Mouse (Mus musculus) heart, embryonic 11.5 days (tissue): Measurements from ENCODE around the gene Pstpip1. TPM values are rescaled to one million over a fixed set of nuclear protein-coding genes. Genes with fewer than 3 reads are reported as not detected.
A peak's percentile ranks its signal among the peaks of the same experiment; 100 is the strongest.

Source experiments
- ATAC-seq: fragments of 200-750 bp; cut with Nextera tagmentation; replicated peaks from 2 replicates; pipeline ENCODE4 v1.8.0; 2017; ENCODE audit warnings: moderate library complexity; ENCODE audit not compliant: insufficient number of reproducible peaks, low FRiP score, low TSS enrichment
- H3K27ac ChIP-seq: fragments of 300-500 bp; sonication (generic); 2 replicates; pipeline ENCODE4 v1.5.1; 2014; ENCODE audit warnings: mild to moderate bottlenecking, low read depth, low read length
- H3K27me3 ChIP-seq: fragments of 300-500 bp; sonication (generic); 2 replicates; pipeline ENCODE4 v1.6.1; 2014; ENCODE audit warnings: mild to moderate bottlenecking, low read length, mixed read lengths; ENCODE audit not compliant: control insufficient read depth, insufficient read depth
- H3K36me3 ChIP-seq: fragments of 300-500 bp; sonication (generic); 2 replicates; pipeline ENCODE4 v1.6.1; 2014; ENCODE audit warnings: mild to moderate bottlenecking, low read length, moderate library complexity, mixed read lengths; ENCODE audit not compliant: control insufficient read depth, insufficient read depth
- H3K4me1 ChIP-seq: fragments of 300-500 bp; sonication (generic); 2 replicates; pipeline ENCODE4 v1.6.1; 2014; ENCODE audit warnings: low read length; ENCODE audit not compliant: control insufficient read depth, insufficient read depth
- H3K4me2 ChIP-seq: fragments of 300-500 bp; sonication (generic); 2 replicates; pipeline ENCODE4 v1.6.1; 2014; ENCODE audit warnings: mild to moderate bottlenecking, moderate library complexity
- H3K4me3 ChIP-seq: fragments of 300-500 bp; sonication (generic); 2 replicates; pipeline ENCODE4 v1.5.1; 2014; ENCODE audit warnings: low read depth, low read length
- H3K9ac ChIP-seq: fragments of 300-500 bp; sonication (generic); 2 replicates; pipeline ENCODE4 v1.6.1; 2014; ENCODE audit warnings: mild to moderate bottlenecking, low read depth, low read length, moderate library complexity
- H3K9me3 ChIP-seq: fragments of 300-500 bp; sonication (generic); replicated peaks from 2 replicates; pipeline ENCODE4 v1.6.1; 2016; ENCODE audit warnings: low read length; ENCODE audit not compliant: control insufficient read depth
- WGBS: fragments of 180-500 bp; shearing (Covaris S2); extraction: QIAGEN DNeasy Blood & Tissue Kit; methylation state at CpG from one replicate; pipeline ENCODE4 v1.1.7; 2014; ENCODE audit not compliant: insufficient replicate concordance; 5-methylcytosine and 5-hydroxymethylcytosine counted together
- polyA plus RNA-seq: library from polyadenylated mRNA; unstranded; fragments of >200 nt; fragmentation: Nextera tagmentation; extraction: Ambion mirVana; gene quantifications from 2 replicates; pipeline ENCODE4 v1.2.1, GENCODE M21; 2014

Pstpip1 gene
- polyA plus RNA-seq, 1 experiment from 2014 or later, result 0.39 TPM

DNA sequence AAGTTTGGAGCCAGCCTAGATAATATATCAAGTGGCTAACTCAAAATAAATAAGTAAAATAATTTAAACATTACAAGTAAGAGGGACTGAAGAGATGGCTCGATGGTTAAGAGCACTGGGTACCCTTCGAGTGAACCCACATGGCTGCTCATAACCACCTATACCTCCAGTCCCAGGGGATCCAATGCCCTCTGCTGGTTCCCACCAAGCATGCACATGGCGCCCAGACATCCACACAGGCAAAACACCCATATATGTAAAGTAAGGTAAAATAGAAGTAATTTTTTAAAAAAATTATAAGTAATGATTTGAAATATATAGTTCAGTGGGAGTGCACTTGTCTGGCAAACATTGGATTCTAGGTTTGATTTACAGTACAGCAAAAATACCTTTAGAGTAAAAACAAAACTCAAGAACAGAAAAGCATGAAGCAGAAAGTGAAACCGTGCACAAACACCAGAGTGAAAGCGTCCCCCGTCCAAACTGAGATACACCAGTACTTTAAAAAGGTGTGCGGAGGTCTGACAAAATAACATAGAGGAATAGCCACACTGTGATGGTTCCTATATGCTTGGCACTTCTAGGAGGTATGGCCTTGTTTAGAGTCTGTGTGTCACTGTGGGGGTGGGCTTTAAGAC lies 54.7 kb downstream of the Pstpip1 start:
- Histone ChIP-seq H3K36me3 (peaks cover 21% of the 10 kb centered on the region), H3K27ac (no peak overlapping the region), H3K9me3 (no peaks in the 10 kb centered on the region), H3K4me3 (no peak overlapping the region), H3K4me1 (0 out of 2 replicates have a peak, but pooled peaks cover 4% of the 10 kb centered on the region), H3K27me3 (no peaks in the 10 kb centered on the region), H3K4me2 (no peak overlapping the region), H3K9ac (no peak overlapping the region)
- ATAC-seq, result no peak
- 87% methylated on average over 7 of the region's 7 CpGs for WGBS

DNA sequence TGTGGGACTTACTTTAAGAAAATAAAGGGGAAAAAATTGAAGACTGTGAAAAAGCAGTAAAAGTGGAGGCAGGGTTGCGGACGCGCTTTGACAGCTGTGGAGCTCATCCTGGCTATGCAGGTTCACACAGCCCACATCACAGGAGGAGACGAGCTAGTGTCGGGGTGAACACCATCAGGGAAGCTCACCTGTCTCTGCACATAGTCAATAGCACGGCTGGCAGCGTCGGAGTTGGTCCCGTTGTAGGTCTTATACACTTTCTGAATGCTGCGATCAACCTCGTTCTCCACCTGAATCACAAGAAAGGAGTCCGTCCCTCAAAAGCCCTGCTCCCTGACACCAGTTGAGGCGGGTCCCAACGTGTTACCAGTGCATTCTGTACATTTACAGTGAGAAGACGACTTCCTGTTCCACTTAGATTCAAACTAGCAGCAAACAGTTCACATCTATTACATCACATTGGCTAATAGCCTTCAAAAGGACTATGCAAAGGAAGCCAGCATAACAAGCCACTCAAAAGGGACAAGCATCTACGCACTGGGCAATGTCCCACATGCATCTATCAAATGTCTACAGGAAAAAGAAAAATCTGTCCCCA lies 56.7 kb downstream of the Pstpip1 start:
- no peak overlapping the region for H3K4me3 ChIP-seq
- H3K9me3 ChIP-seq, result no peaks in the 10 kb centered on the region
- H3K4me2 ChIP-seq, result no peak overlapping the region
- peaks cover 18% of the 10 kb centered on the region for H3K36me3 ChIP-seq
- H3K27ac ChIP-seq, result no peak overlapping the region
- WGBS, result 93% methylated on average over 16 of the region's 16 CpGs
- no peak overlapping the region for H3K9ac ChIP-seq
- H3K4me1 ChIP-seq, result peaks cover 4% of the 10 kb centered on the region; the same call in 1 of the 2 replicates
- H3K27me3 ChIP-seq, result no peaks in the 10 kb centered on the region
- ATAC-seq, result no peak

DNA sequence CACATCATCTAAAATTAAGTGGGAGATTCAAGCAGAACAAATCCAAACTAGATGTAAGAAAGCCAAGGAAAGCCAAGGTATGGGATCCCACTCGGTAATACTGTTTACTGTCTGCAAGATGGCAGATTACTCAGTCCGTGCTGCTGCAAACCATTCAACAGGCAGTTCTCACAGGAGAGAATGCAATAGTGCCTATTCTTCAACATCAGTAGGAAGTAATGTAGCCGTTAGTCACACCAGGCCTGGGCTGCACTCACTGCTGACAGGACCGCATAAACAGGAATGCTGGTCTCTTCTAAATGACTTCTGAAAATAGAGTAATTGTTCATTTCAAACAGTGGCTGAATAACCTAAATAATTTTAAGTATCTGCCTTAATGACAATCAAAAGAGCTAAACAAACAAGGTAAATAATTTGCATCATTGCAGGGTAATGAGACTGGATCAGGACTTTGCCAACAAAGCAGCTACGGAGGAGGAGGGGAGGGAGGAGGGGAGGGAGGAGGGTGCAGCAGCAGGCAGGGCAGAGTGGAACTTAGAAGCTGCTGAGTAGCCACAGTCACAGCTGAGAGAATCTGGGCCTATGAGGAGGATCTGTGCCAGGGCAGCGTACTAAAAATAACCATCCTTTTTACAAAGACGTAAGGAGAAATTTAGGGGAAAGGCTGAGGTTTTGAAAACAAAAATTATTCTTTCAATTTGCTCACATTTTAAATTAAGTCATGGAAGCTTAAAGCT lies 62.2 kb downstream of the Pstpip1 start:
- Histone ChIP-seq H3K4me1 (peaks cover 28% of the 10 kb centered on the region), H3K27me3 (no peaks in the 10 kb centered on the region), H3K4me3 (no peak overlapping the region), H3K4me2 (peak overlapping the region; percentile 18), H3K9me3 (no peaks in the 10 kb centered on the region), H3K36me3 (no peaks in the 10 kb centered on the region), H3K9ac (no peak overlapping the region), H3K27ac (peak overlapping the region; percentile 74)
- WGBS, result 42% methylated on average over 7 of the region's 7 CpGs
- ATAC-seq, result no peak

GRCm38 (mm10) chr9:56152482-56153007 lies 62.8 kb downstream of the Pstpip1 start:
- Histone ChIP-seq H3K4me2 (peak overlapping the region; percentile 18; the same call in 1 of the 2 replicates), H3K9ac (no peak overlapping the region), H3K36me3 (no peaks in the 10 kb centered on the region), H3K27me3 (no peaks in the 10 kb centered on the region), H3K27ac (peak overlapping the region; percentile 74), H3K4me1 (peaks cover 28% of the 10 kb centered on the region), H3K4me3 (no peak overlapping the region), H3K9me3 (no peaks in the 10 kb centered on the region)
- WGBS, result 74% methylated on average over 4 of the region's 4 CpGs
- no peak for ATAC-seq

DNA sequence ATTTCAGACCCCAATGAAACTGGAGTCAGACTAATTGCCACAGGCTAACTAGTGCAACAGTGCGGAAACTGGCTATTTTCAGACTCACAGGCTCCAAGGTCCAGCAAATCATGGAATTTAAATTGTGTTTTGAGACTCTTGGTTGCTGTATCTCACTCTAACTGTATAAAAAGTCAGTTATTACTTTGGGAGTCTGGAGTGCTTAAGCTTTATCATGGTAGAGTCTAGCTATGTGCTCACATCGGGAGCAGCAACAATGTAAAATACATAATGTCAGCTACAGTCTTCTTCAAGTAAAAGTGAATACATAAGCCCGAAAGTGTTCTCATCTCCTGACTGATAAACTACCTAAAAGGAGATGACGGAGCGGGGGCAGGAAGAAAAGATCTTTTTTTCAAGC lies 64.8 kb downstream of the Pstpip1 start:
- H3K4me1 ChIP-seq, result peaks cover 35% of the 10 kb centered on the region
- WGBS, result 84% methylated on average over 5 of the region's 5 CpGs

DNA sequence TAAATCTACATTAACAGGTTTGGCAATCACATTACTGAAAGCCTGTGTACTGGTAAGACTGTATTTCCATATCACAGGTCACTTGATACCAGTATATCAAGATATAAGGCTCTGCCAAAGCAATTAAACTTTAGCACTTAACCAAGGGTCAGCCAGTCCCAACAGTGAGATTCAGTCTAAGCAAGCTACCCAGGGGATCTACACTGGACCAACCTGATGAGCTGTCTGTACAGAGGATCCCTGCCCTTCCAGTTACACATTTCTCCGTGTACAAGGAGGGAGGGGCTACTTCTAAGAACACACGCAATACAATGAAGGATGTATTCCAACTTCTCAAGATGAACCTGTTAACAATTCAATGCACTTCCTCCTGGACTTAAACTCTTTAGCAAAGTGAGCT lies 68.3 kb downstream of the Pstpip1 start:
- WGBS, result 71% methylated on average over 2 of the region's 2 CpGs

More for the DNA sequence above, 64.8 kb downstream of the Pstpip1 start:
- no peaks in the 10 kb centered on the region for H3K27me3 ChIP-seq
- ATAC-seq, result no peak
- no peaks in the 10 kb centered on the region for H3K9me3 ChIP-seq
- H3K9ac ChIP-seq, result no peak overlapping the region
- no peak overlapping the region for H3K27ac ChIP-seq
- H3K4me2 ChIP-seq, result no peak overlapping the region
- no peaks in the 10 kb centered on the region for H3K36me3 ChIP-seq
- H3K4me3 ChIP-seq, result no peak overlapping the region

DNA sequence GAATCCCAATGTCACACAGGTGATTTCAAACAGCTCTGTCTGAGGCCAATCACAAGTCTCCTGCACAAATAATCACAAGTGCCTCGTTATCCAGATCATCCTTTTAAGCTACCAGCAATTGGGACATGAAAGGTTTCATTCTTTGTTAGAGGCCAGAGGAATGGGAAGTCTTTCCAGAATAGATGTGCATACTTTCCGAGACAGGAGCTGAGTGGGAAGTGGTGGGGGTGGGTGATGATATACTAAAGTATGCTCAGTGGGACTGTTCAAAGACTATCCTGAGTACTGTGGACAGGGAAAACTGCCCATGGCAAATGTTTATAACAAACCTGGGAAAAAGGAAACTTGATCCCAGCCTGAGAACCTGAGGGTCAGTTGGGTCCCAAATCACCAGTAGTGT lies 69.7 kb downstream of the Pstpip1 start:
- H3K4me2 ChIP-seq, result peak overlapping the region; percentile 77
- no peaks in the 10 kb centered on the region for H3K36me3 ChIP-seq
- no peaks in the 10 kb centered on the region for H3K27me3 ChIP-seq
- H3K4me3 ChIP-seq, result peak overlapping the region; percentile 97
- ATAC-seq, result no peak
- no peak overlapping the region for H3K27ac ChIP-seq
- H3K9me3 ChIP-seq, result no peaks in the 10 kb centered on the region
- WGBS, result 3% methylated on average over 2 of the region's 2 CpGs
- H3K4me1 ChIP-seq, result peaks cover 17% of the 10 kb centered on the region
- H3K9ac ChIP-seq, result peak overlapping the region; percentile 100; the same call in 1 of the 2 replicates

More for the DNA sequence above, 68.3 kb downstream of the Pstpip1 start:
- Histone ChIP-seq H3K27me3 (no peaks in the 10 kb centered on the region), H3K27ac (no peak overlapping the region), H3K4me2 (no peak overlapping the region), H3K9me3 (no peaks in the 10 kb centered on the region), H3K4me3 (no peak overlapping the region), H3K4me1 (peaks cover 22% of the 10 kb centered on the region), H3K36me3 (no peaks in the 10 kb centered on the region), H3K9ac (no peak overlapping the region)
- ATAC-seq, result no peak

DNA sequence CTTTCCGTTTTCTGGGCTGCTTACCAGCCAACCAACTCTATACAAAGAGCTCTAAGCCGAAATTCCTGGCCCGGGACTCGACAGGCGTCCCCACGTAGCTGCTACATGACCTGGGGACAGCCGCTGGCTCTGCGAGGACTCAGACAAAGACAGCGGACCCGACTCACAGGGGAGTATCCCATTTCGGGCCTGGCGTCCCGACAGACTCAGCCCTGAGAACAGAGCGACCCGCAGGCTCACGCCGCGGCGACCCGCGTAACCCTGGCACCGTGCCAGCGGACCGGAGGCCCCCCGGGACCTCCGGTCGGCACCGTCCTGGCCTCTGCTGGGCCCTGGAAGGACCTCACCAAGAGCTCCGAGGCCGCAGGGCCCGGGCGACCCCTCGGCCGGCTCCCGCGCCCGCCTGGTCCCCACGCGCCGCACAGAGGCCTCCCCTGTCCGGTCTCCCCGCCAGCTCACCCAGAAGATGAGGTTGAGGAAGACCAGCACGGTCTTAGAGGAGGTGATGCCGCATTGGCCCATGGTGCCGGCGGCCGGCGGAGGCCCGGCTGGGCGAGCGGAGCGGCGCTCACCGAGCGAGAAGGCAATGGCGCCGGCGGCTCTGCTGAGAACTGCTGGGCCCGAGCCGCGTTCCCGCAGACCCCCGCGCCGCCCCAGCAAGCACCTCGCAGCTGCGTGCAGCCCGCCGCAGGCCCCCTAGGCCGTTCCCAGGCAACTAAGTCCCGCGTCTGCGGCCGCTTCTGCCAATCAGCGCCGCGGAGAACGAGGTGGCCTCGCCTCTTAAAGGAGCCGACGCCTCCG lies 70.8 kb downstream of the Pstpip1 start:
- under 1% methylated on average over 80 of the region's 82 CpGs for WGBS
- peak overlapping the region; percentile 97 for H3K4me3 ChIP-seq

More for the DNA sequence above, 70.8 kb downstream of the Pstpip1 start:
- H3K4me1 ChIP-seq, result peaks cover 17% of the 10 kb centered on the region
- peak overlapping the region; percentile 77 for H3K4me2 ChIP-seq
- ATAC-seq, result peak; percentile 93
- no peaks in the 10 kb centered on the region for H3K36me3 ChIP-seq
- H3K9ac ChIP-seq, result peak overlapping the region; percentile 100
- H3K9me3 ChIP-seq, result no peaks in the 10 kb centered on the region
- no peaks in the 10 kb centered on the region for H3K27me3 ChIP-seq
- peak overlapping the region; percentile 94 for H3K27ac ChIP-seq
